Mouse (Mus musculus) lung, postnatal 0 days (tissue): ENCODE measurements around the gene Cdkal1.

ENCODE experiments used
- CTCF ChIP-seq: IDR thresholded peaks from 2 replicates; pipeline ENCODE4 v1.5.1; 2016; ENCODE audit warnings: antibody characterized with exemption, mild to moderate bottlenecking
- EP300 ChIP-seq: IDR thresholded peaks from 2 replicates; pipeline ENCODE4 v1.6.1; 2016; ENCODE audit warnings: antibody characterized with exemption, mild to moderate bottlenecking, control low read depth

DNA sequence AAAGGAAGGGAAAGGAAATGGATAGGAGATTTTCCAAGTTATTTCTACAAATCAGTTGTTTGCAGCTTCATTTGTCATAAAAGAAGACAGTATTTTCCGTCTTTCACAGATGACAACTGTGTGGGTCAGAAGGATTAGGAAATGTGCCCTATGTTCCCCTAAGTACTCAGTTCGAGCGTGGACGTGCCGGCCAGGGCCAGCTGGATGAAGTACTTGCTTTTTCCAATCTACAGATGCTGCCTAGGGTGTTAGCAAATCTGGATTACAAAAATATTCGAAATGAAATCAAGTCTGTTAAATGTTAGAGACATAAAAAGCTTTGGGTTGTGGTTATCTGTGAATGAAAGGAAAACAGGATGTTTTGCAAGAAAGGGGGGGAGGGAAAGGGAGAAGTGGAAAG lies 444.3 kb downstream of the Cdkal1 start:
- TF ChIP-seq CTCF (no peak), EP300 (no peak)
